Mouse (Mus musculus) hindbrain, embryonic 11.5 days (tissue): ENCODE results near the gene Tek. TPM values are rescaled to one million over a fixed set of nuclear protein-coding genes. Genes with fewer than 3 reads are reported as not detected.
"Not testable (repeated sequence)": the region's sequence is repeated elsewhere in the genome, so short reads cannot be mapped to it uniquely, and the experiment has no call there.

Source experiments
- ATAC-seq: fragments of 200-750 bp; cut with Nextera tagmentation; 2 replicates; pipeline ENCODE4 v1.8.0; 2017; ENCODE audit warnings: mild to moderate bottlenecking, moderate TSS enrichment, moderate library complexity; ENCODE audit not compliant: low FRiP score
- DNase-seq: peaks from one replicate; pipeline ENCODE4 v3.0.0-alpha.2; 2015; ENCODE audit warnings: low spot score
- H3K27ac ChIP-seq: fragments of 300-500 bp; sonication (generic); 2 replicates; pipeline ENCODE4 v1.5.1; 2014; ENCODE audit warnings: mild to moderate bottlenecking, low read depth, low read length
- H3K27me3 ChIP-seq: fragments of 300-500 bp; sonication (generic); 2 replicates; pipeline ENCODE4 v1.6.1; 2014; ENCODE audit warnings: mild to moderate bottlenecking, low read length, moderate library complexity, mixed read lengths; ENCODE audit not compliant: control insufficient read depth, insufficient read depth
- H3K36me3 ChIP-seq: fragments of 300-500 bp; sonication (generic); 2 replicates; pipeline ENCODE4 v1.6.1; 2014; ENCODE audit warnings: mild to moderate bottlenecking, low read length, moderate library complexity, mixed read lengths; ENCODE audit not compliant: control insufficient read depth, insufficient read depth
- H3K4me1 ChIP-seq: fragments of 300-500 bp; sonication (generic); replicated peaks from 2 replicates; pipeline ENCODE4 v1.6.1; 2014; ENCODE audit warnings: low read length, mixed read lengths; ENCODE audit not compliant: control insufficient read depth, insufficient read depth
- H3K4me2 ChIP-seq: fragments of 300-500 bp; sonication (generic); replicated peaks from 2 replicates; pipeline ENCODE4 v1.6.1; 2014; ENCODE audit warnings: mild to moderate bottlenecking, low read depth, low read length
- H3K4me3 ChIP-seq: fragments of 300-500 bp; sonication (generic); 2 replicates; pipeline ENCODE4 v1.5.1; 2014; ENCODE audit warnings: low read depth, low read length
- H3K9ac ChIP-seq: fragments of 300-500 bp; sonication (generic); 2 replicates; pipeline ENCODE4 v1.6.1; 2014; ENCODE audit warnings: low read depth, low read length
- H3K9me3 ChIP-seq: fragments of 300-500 bp; sonication (generic); 2 replicates; pipeline ENCODE4 v1.6.1; 2016; ENCODE audit warnings: low read length; ENCODE audit not compliant: control insufficient read depth
- WGBS: fragments of 180-500 bp; shearing (Covaris S2); extraction: QIAGEN DNeasy Blood & Tissue Kit; methylation state at CpG from one replicate; pipeline ENCODE4 v1.1.7; 2014; 5-methylcytosine and 5-hydroxymethylcytosine counted together
- polyA plus RNA-seq: library from polyadenylated mRNA; unstranded; fragments of >200 nt; fragmentation: Nextera tagmentation; extraction: Ambion mirVana; gene quantifications from 2 replicates; pipeline ENCODE4 v1.2.1, GENCODE M21; 2014

Gene Tek
- polyA plus RNA-seq, result 11.4 and 11.6 TPM in 2 replicates

DNA sequence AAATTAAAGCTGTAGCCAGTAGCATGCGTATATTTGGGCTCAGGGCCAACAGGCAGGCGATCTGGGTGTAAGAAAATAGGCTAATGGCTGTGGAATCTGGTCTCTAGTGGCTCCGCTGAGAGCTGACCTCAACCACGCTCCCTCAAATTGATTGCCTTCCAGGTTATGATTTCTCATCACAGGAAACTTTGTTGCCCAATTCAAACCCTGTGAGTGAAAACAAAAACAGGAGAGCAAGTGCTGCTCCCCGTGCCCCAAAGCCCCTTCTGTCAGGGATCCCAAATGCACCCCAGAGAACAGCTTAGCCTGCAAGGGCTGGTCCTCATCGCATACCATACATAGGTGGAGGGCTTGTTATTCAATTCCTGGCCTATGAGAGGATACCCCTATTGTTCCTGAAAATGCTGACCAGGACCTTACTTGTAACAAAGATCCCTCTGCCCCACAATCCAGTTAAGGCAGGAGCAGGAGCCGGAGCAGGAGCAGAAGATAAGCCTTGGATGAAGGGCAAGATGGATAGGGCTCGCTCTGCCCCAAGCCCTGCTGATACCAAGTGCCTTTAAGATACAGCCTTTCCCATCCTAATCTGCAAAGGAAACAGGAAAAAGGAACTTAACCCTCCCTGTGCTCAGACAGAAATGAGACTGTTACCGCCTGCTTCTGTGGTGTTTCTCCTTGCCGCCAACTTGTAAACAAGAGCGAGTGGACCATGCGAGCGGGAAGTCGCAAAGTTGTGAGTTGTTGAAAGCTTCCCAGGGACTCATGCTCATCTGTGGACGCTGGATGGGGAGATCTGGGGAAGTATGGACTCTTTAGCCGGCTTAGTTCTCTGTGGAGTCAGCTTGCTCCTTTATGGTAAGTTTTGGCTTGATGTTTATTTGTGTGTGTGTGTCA, at the start of gene Tek:
Tek (plus strand) TSS at position 452 of the 894 bp plus-strand sequence.
- no peak within 1 kb of the TSS for H3K9ac ChIP-seq
- ATAC-seq (no peak), DNase-seq (no peak)
- H3K4me2 ChIP-seq, result no peak within 1 kb of the TSS
- H3K36me3 ChIP-seq, result no peaks in the 10 kb centered on the region
- H3K27ac ChIP-seq, result no peak within 1 kb of the TSS
- no peaks in the 10 kb centered on the region for H3K27me3 ChIP-seq
- WGBS, result 69% methylated on average over 16 of the region's 16 CpGs
- H3K9me3 ChIP-seq, result no peaks in the 10 kb centered on the region
- no peaks in the 10 kb centered on the region for H3K4me1 ChIP-seq
- H3K4me3 ChIP-seq, result no peak within 1 kb of the TSS

DNA sequence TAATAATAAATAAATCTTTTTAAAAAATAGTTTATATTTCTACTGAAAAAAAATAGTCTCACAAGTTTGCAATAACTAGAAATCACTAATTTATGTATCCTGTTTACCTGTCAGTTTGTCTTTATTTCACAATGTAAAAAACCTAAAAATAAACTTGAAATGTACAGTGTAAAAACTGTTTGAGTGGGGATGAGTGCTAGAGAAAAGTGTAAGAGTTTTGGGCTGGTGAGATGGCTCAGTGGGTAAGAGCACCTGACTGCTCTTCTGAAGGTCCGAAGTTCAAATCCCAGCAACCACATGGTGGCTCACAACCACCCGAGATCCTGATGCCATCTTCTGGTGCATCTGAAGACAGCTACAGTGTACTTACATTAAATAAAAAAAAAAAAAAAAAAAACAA, 49.3 kb upstream of the Tek start:
- ATAC-seq, H3K9me3 ChIP-seq, H3K4me2 ChIP-seq, H3K27me3 ChIP-seq, H3K27ac ChIP-seq, H3K36me3 ChIP-seq, H3K4me3 ChIP-seq, DNase-seq, H3K9ac ChIP-seq, H3K4me1 ChIP-seq: not testable (repeated sequence)
- 100% methylated on average over 2 of the region's 2 CpGs for WGBS

DNA sequence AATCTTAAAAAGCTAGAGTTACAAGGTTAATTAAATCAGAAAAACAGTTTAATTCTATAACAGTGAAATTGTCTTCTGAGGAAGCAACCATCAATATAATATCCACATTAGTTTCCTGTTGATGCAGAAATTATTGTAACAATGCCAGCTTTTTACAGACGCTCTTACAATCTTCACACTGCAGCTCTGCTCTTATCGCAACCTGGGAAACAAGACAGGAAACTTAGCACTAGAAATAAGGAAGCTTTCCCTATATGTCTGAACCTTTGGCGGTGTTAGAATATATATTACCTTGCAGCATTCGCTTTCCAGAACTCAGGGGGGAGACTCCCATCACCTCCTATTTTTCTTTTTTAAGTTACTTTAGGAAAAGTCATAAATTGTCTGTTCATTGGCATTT, 48.0 kb upstream of the Tek start:
- H3K27me3 ChIP-seq, result no peaks in the 10 kb centered on the region
- WGBS, result 92% methylated on average over 4 of the region's 4 CpGs
- DNase-seq (no peak), ATAC-seq (no peak)
- no peak overlapping the region for H3K9ac ChIP-seq
- no peak overlapping the region for H3K4me2 ChIP-seq
- H3K9me3 ChIP-seq, result no peaks in the 10 kb centered on the region
- no peaks in the 10 kb centered on the region for H3K4me1 ChIP-seq
- no peak overlapping the region for H3K4me3 ChIP-seq
- no peak overlapping the region for H3K27ac ChIP-seq
- 0 out of 2 replicates have a peak, but pooled peaks cover 2% of the 10 kb centered on the region for H3K36me3 ChIP-seq

DNA sequence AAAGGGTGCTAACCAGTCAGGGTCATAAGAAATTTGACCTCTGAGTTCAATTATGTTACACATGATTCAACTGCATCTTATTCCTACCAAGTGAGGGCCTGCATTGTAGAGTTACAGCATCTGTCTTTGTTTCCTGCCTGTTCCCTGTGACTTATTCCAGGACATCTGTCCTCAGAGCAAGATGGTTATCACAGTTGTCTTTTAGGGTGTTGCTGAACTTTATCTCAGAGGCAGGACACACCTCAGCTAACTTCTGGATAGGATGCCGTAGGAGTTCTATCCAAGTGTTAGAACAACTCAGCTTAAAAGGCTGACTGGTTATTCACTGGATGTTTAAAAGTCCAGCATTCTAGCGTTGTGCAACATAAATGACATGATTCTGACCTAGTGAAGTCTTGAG, 46.9 kb upstream of the Tek start:
- Histone ChIP-seq H3K27ac (no peak overlapping the region), H3K4me2 (no peak overlapping the region), H3K36me3 (no peaks in the 10 kb centered on the region), H3K27me3 (no peaks in the 10 kb centered on the region), H3K9ac (no peak overlapping the region), H3K4me3 (no peak overlapping the region), H3K9me3 (no peaks in the 10 kb centered on the region), H3K4me1 (no peaks in the 10 kb centered on the region)
- DNase-seq, result no peak
- no peak for ATAC-seq
- WGBS, result 87% methylated on average over 2 of the region's 2 CpGs

DNA sequence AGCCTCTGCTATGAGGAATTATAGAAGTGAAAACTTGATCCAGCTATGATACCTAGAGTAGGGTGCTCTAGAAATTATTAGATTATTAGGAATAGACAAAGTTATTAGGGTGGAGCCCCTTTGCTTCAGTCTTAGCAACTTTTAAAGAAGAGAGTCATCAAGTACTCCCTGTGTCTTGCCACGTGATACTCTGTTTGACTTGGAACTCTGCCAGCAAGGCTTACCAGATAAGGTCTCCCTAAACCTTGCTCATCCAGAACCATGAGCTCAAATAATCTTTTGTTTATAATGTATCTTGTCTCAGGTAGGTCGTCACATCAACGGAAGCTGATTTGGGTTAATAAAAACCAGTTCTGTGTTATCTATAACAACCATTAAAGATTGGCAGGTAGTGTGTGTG, 42.7 kb upstream of the Tek start:
- Histone ChIP-seq H3K27ac (no peak overlapping the region), H3K9ac (no peak overlapping the region)
- WGBS, result 87% methylated on average over 3 of the region's 3 CpGs

DNA sequence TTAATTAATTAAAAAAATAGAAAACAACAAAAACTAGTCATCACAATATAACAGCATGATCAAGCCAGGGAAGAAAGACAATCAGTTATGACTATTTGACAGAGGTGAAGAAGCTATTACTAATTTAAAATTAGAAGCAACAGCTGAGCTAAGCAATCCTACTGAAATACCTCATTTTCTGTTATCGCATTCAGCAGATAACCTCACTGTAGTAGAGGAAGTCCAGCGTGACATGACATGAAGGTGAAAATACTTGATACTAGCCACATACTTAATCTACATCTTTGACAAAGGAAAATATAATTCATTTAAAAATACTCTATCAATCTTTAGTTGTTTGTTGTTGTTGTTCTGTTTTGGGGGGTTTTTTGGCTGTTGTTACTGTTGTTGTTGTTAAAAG, 28.1 kb upstream of the Tek start:
- Histone ChIP-seq H3K4me3 (no peak overlapping the region), H3K36me3 (no peaks in the 10 kb centered on the region), H3K9me3 (no peaks in the 10 kb centered on the region), H3K27me3 (no peaks in the 10 kb centered on the region), H3K27ac (no peak overlapping the region), H3K4me2 (no peak overlapping the region), H3K4me1 (no peaks in the 10 kb centered on the region), H3K9ac (no peak overlapping the region)
- no peak for ATAC-seq
- no peak for DNase-seq
- WGBS, result 96% methylated on average over 2 of the region's 2 CpGs

More for the DNA sequence above, 42.7 kb upstream of the Tek start:
- Histone ChIP-seq H3K4me1 (no peaks in the 10 kb centered on the region), H3K4me2 (no peak overlapping the region), H3K9me3 (no peaks in the 10 kb centered on the region), H3K4me3 (no peak overlapping the region), H3K36me3 (no peaks in the 10 kb centered on the region), H3K27me3 (no peaks in the 10 kb centered on the region)
- DNase-seq (no peak), ATAC-seq (no peak)

DNA sequence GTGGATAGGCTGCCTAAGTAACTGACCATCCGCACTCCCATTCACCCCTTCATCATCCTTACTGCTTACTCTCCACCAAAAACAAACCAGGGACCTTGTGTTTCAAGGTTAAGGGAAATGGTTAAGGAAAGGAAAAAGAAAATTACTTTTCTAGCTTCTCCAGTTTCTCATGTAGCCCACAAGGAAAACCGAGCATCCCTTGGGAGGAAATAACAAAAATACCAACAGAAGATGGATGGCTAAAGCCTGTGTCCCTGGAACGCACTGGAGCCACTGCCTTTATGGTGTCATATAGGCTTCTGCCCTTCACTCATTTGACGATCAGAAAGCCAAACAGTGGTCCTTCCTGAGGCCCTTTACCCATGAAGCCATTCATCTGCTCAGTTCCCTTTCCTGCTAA, 27.7 kb upstream of the Tek start:
- DNase-seq, result no peak
- Histone ChIP-seq H3K4me1 (no peaks in the 10 kb centered on the region), H3K9ac (no peak overlapping the region), H3K4me3 (no peak overlapping the region), H3K4me2 (no peak overlapping the region), H3K27me3 (no peaks in the 10 kb centered on the region), H3K36me3 (no peaks in the 10 kb centered on the region), H3K9me3 (no peaks in the 10 kb centered on the region), H3K27ac (no peak overlapping the region)
- no peak for ATAC-seq
- WGBS, result 77% methylated on average over 4 of the region's 4 CpGs

DNA sequence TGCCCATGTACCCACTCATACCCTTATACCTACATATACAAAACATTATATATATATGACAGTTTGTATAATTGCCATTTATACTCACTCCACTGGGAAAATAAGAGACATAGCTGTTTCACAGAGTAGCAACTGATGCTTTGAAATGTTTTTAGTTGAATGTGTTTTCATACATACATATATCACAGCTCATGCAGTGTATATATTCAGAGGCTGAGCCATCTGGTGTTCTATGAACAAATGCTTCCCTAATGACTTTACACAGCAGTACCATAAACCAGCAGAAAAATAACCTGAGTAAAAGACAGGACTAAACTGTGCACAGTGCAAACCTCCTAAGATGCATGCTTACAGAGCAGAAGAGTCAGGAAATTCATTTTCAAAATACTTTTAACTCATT, 25.3 kb upstream of the Tek start:
- no peak overlapping the region for H3K4me2 ChIP-seq
- ATAC-seq, result no peak
- H3K27ac ChIP-seq, result no peak overlapping the region
- no peak for DNase-seq
- H3K9ac ChIP-seq, result no peak overlapping the region
- H3K4me3 ChIP-seq, result no peak overlapping the region
- no peaks in the 10 kb centered on the region for H3K36me3 ChIP-seq
- no peaks in the 10 kb centered on the region for H3K9me3 ChIP-seq
- H3K4me1 ChIP-seq, result no peaks in the 10 kb centered on the region
- no peaks in the 10 kb centered on the region for H3K27me3 ChIP-seq

DNA sequence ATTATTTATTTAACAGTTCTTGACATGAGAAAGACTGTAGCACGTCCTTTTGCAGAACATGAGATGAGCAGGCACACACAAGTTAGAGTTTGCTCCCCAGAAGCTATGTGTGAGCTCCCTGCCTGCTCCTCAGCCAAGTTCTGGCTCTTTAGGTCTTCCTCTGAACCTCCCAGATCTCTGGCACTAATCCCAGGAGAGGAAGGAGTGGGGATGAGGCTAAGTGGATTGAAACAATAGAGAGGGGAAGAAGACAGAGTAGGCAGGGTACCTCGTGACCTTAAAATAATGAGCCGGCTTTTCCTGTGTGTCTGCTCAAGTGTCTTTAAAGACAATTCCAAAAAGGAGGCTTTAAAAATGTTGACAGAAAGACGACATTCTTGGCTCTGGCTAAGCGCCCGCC, 23.9 kb upstream of the Tek start:
- WGBS, result 68% methylated on average over 6 of the region's 6 CpGs

More for the DNA sequence above, 23.9 kb upstream of the Tek start:
- Histone ChIP-seq H3K4me3 (no peak overlapping the region), H3K4me1 (no peaks in the 10 kb centered on the region), H3K4me2 (no peak overlapping the region), H3K9me3 (no peaks in the 10 kb centered on the region), H3K27me3 (no peaks in the 10 kb centered on the region), H3K36me3 (no peaks in the 10 kb centered on the region), H3K27ac (no peak overlapping the region), H3K9ac (no peak overlapping the region)
- ATAC-seq (no peak), DNase-seq (no peak)
